Mouse (Mus musculus) liver, embryonic 13.5 days (tissue): ENCODE data around the gene Rgs7. TPM values are rescaled to one million over a fixed set of nuclear protein-coding genes. Genes with fewer than 3 reads are reported as not detected.

Experiments used
- ATAC-seq: fragments of 200-750 bp; cut with Nextera tagmentation; 2 replicates; pipeline ENCODE4 v1.8.0; 2017; ENCODE audit warnings: low read depth, mild to moderate bottlenecking, moderate number of reproducible peaks, moderate library complexity
- DNase-seq: peaks from one replicate; pipeline ENCODE4 v3.0.0; 2022
- H3K27ac ChIP-seq: fragments of 300-500 bp; sonication (generic); 2 replicates; pipeline ENCODE4 v1.5.1; 2015; ENCODE audit warnings: moderate library complexity, mild to moderate bottlenecking, inconsistent platforms
- H3K27me3 ChIP-seq: fragments of 300-500 bp; sonication (generic); 2 replicates; pipeline ENCODE4 v1.6.1; 2015; ENCODE audit warnings: mild to moderate bottlenecking, inconsistent platforms
- H3K36me3 ChIP-seq: fragments of 300-500 bp; sonication (generic); 2 replicates; pipeline ENCODE4 v1.6.1; 2015; ENCODE audit warnings: mild to moderate bottlenecking, inconsistent platforms
- H3K4me1 ChIP-seq: fragments of 300-500 bp; sonication (generic); replicated peaks from 2 replicates; pipeline ENCODE4 v1.6.1; 2015; ENCODE audit warnings: inconsistent platforms
- H3K4me2 ChIP-seq: fragments of 300-500 bp; sonication (generic); 2 replicates; pipeline ENCODE4 v1.6.1; 2015; ENCODE audit warnings: inconsistent platforms, mild to moderate bottlenecking, moderate library complexity
- H3K4me3 ChIP-seq: fragments of 300-500 bp; sonication (generic); replicated peaks from 2 replicates; pipeline ENCODE4 v1.5.1; 2015; ENCODE audit warnings: mild to moderate bottlenecking, inconsistent platforms
- H3K9ac ChIP-seq: fragments of 300-500 bp; sonication (generic); 2 replicates; pipeline ENCODE4 v1.6.1; 2015; ENCODE audit warnings: mild to moderate bottlenecking, inconsistent platforms
- H3K9me3 ChIP-seq: fragments of 300-500 bp; sonication (generic); replicated peaks from 2 replicates; pipeline ENCODE4 v1.6.1; 2016; ENCODE audit warnings: inconsistent platforms
- WGBS: fragments of 180-500 bp; shearing (Covaris S2); methylation state at CpG from one replicate; pipeline ENCODE4 v1.1.7; 2015; ENCODE audit not compliant: insufficient replicate concordance; 5-methylcytosine and 5-hydroxymethylcytosine counted together
- polyA plus RNA-seq: library from polyadenylated mRNA; unstranded; fragments of >200 nt; fragmentation: Nextera tagmentation; extraction: Ambion mirVana; gene quantifications from 2 replicates; pipeline ENCODE4 v1.2.1, GENCODE M21; 2015

Rgs7 gene
- polyA plus RNA-seq, 1 experiment from 2014 or later: 0.05 TPM

DNA sequence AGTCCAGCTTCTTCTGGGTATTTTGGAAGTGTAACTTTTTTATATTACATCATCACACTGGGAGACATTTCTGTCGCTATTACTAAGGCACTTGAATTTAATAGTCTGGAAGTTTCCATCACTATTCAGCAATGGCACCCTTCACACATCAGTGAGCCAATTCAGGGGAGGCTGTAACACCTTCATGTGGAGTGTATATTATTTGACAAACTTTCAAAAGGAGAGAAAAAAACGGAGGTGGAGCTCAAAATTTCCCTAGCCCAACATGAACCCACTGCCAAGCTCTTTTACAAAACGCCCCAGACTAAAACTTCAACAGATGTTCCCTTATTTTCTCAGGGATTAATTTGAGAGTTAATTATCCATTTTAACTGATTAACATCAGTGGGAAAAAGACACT, 191.9 kb downstream of the Rgs7 start:
- no peak for ATAC-seq
- Histone ChIP-seq H3K4me1 (no peaks in the 10 kb centered on the region), H3K9me3 (no peaks in the 10 kb centered on the region), H3K9ac (no peak overlapping the region), H3K36me3 (no peaks in the 10 kb centered on the region), H3K27ac (no peak overlapping the region), H3K4me2 (no peak overlapping the region), H3K27me3 (no peaks in the 10 kb centered on the region), H3K4me3 (no peak overlapping the region)
- no peak for DNase-seq
- 35% methylated on average over 3 of the region's 3 CpGs for WGBS

- H3K4me3 ChIP-seq: no peak overlapping the region
- H3K9me3 ChIP-seq: no peaks in the 10 kb centered on the region
- H3K36me3 ChIP-seq: no peaks in the 10 kb centered on the region
- H3K9ac ChIP-seq: no peak overlapping the region
- H3K4me1 ChIP-seq: no peaks in the 10 kb centered on the region
- no peak overlapping the region for H3K27ac ChIP-seq
- no peaks in the 10 kb centered on the region for H3K27me3 ChIP-seq
- no peak overlapping the region for H3K4me2 ChIP-seq
- WGBS: 67% methylated on average over 2 of the region's 2 CpGs
- ATAC-seq (no peak), DNase-seq (no peak)
Measured at GRCm38 (mm10) chr1:175299603-175300397, 192.5 kb downstream of the Rgs7 start.

DNA sequence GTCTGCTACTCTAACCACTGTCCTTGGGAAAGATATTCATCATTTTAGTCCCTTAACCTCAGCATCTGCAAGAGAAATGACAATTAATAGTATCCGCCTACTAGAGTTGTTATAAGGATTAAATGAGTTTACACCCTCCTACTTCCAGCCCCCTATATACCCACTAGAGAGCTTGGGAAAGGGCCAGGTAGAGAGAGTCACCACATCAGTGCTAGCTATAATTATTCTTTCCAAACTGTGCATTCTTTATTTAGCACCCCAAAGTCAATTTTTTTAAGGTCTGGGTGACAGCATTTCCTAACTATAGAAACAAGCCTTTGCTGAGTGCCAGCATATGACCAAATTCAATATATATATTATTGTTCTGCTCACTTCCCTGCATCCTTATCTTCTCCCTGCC, 195.4 kb downstream of the Rgs7 start:
- Histone ChIP-seq H3K4me2 (no peak overlapping the region), H3K9me3 (0 out of 2 replicates have a peak, but pooled peaks cover 4% of the 10 kb centered on the region), H3K27me3 (no peaks in the 10 kb centered on the region), H3K9ac (no peak overlapping the region), H3K4me1 (no peaks in the 10 kb centered on the region), H3K4me3 (no peak overlapping the region), H3K27ac (no peak overlapping the region), H3K36me3 (no peaks in the 10 kb centered on the region)
- no peak for DNase-seq
- no peak for ATAC-seq
- WGBS: 74% methylated on average over 1 of the region's 1 CpGs

GRCm38 (mm10) chr1:175290072-175290471, 202.2 kb downstream of the Rgs7 start:
- Histone ChIP-seq H3K9ac (no peak overlapping the region), H3K27me3 (no peaks in the 10 kb centered on the region), H3K27ac (no peak overlapping the region), H3K36me3 (no peaks in the 10 kb centered on the region), H3K4me3 (no peak overlapping the region), H3K4me2 (no peak overlapping the region), H3K9me3 (0 out of 2 replicates have a peak, but pooled peaks cover 4% of the 10 kb centered on the region), H3K4me1 (no peaks in the 10 kb centered on the region)
- no peak for DNase-seq
- 65% methylated on average over 1 of the region's 1 CpGs for WGBS
- no peak for ATAC-seq

DNA sequence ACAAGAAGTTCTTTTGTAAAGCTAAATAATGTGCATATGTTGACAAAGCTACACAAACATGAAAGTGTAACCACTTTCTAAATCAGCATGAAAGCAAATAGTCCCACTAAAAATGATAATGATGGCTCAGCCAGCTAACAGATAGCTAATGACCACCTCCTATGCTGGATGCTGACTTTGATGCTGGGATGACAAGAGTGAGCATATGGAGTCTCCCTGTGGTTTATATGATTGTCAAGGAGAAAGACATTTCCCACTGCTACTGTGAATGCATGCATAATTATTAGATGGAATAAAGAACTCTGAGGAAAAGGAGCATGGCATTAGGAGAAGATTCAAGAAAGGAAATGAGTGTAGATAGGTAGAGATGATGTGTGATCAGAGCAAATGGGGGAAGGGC, 230.0 kb downstream of the Rgs7 start:
- no peaks in the 10 kb centered on the region for H3K27me3 ChIP-seq
- ATAC-seq (no peak), DNase-seq (no peak)
- H3K4me2 ChIP-seq: no peak overlapping the region
- no peak overlapping the region for H3K9ac ChIP-seq
- H3K36me3 ChIP-seq: no peaks in the 10 kb centered on the region
- no peak overlapping the region for H3K27ac ChIP-seq
- H3K9me3 ChIP-seq: no peaks in the 10 kb centered on the region
- no peaks in the 10 kb centered on the region for H3K4me1 ChIP-seq
- H3K4me3 ChIP-seq: no peak overlapping the region

GRCm38 (mm10) chr1:175259374-175259773, 232.9 kb downstream of the Rgs7 start:
- Histone ChIP-seq H3K4me1 (no peaks in the 10 kb centered on the region), H3K4me3 (no peak overlapping the region), H3K36me3 (no peaks in the 10 kb centered on the region), H3K27ac (no peak overlapping the region), H3K9me3 (no peaks in the 10 kb centered on the region), H3K4me2 (no peak overlapping the region), H3K27me3 (no peaks in the 10 kb centered on the region), H3K9ac (no peak overlapping the region)
- ATAC-seq (no peak), DNase-seq (no peak)
- WGBS: 25% methylated on average over 1 of the region's 1 CpGs

GRCm38 (mm10) chr1:175255224-175255623, 237.1 kb downstream of the Rgs7 start:
- no peak overlapping the region for H3K4me2 ChIP-seq
- no peaks in the 10 kb centered on the region for H3K27me3 ChIP-seq
- H3K4me1 ChIP-seq: no peaks in the 10 kb centered on the region
- DNase-seq (no peak), ATAC-seq (no peak)
- no peak overlapping the region for H3K9ac ChIP-seq
- WGBS: 59% methylated on average over 3 of the region's 3 CpGs
- no peaks in the 10 kb centered on the region for H3K36me3 ChIP-seq
- H3K27ac ChIP-seq: no peak overlapping the region
- H3K9me3 ChIP-seq: no peaks in the 10 kb centered on the region
- no peak overlapping the region for H3K4me3 ChIP-seq

GRCm38 (mm10) chr1:175254724-175255123, 237.6 kb downstream of the Rgs7 start:
- Histone ChIP-seq H3K27me3 (no peaks in the 10 kb centered on the region), H3K27ac (no peak overlapping the region), H3K36me3 (no peaks in the 10 kb centered on the region), H3K9me3 (no peaks in the 10 kb centered on the region), H3K4me3 (no peak overlapping the region), H3K4me1 (no peaks in the 10 kb centered on the region), H3K4me2 (no peak overlapping the region), H3K9ac (no peak overlapping the region)
- ATAC-seq: no peak
- no peak for DNase-seq
- WGBS: 44% methylated on average over 3 of the region's 3 CpGs

GRCm38 (mm10) chr1:175242135-175242534, 250.2 kb downstream of the Rgs7 start:
- DNase-seq (no peak), ATAC-seq (no peak)
- no peaks in the 10 kb centered on the region for H3K27me3 ChIP-seq
- no peak overlapping the region for H3K27ac ChIP-seq
- H3K4me2 ChIP-seq: no peak overlapping the region
- H3K4me3 ChIP-seq: no peak overlapping the region
- no peaks in the 10 kb centered on the region for H3K9me3 ChIP-seq
- WGBS: 70% methylated on average over 5 of the region's 5 CpGs
- no peak overlapping the region for H3K9ac ChIP-seq
- no peaks in the 10 kb centered on the region for H3K36me3 ChIP-seq
- no peaks in the 10 kb centered on the region for H3K4me1 ChIP-seq

- Histone ChIP-seq H3K9ac (no peak overlapping the region), H3K4me3 (no peak overlapping the region), H3K4me2 (no peak overlapping the region), H3K36me3 (no peaks in the 10 kb centered on the region), H3K27ac (no peak overlapping the region), H3K9me3 (no peaks in the 10 kb centered on the region), H3K27me3 (no peaks in the 10 kb centered on the region), H3K4me1 (no peaks in the 10 kb centered on the region)
- DNase-seq (no peak), ATAC-seq (no peak)
- WGBS: 45% methylated on average over 2 of the region's 2 CpGs
Measured at GRCm38 (mm10) chr1:175240137-175240536, 252.2 kb downstream of the Rgs7 start.

DNA sequence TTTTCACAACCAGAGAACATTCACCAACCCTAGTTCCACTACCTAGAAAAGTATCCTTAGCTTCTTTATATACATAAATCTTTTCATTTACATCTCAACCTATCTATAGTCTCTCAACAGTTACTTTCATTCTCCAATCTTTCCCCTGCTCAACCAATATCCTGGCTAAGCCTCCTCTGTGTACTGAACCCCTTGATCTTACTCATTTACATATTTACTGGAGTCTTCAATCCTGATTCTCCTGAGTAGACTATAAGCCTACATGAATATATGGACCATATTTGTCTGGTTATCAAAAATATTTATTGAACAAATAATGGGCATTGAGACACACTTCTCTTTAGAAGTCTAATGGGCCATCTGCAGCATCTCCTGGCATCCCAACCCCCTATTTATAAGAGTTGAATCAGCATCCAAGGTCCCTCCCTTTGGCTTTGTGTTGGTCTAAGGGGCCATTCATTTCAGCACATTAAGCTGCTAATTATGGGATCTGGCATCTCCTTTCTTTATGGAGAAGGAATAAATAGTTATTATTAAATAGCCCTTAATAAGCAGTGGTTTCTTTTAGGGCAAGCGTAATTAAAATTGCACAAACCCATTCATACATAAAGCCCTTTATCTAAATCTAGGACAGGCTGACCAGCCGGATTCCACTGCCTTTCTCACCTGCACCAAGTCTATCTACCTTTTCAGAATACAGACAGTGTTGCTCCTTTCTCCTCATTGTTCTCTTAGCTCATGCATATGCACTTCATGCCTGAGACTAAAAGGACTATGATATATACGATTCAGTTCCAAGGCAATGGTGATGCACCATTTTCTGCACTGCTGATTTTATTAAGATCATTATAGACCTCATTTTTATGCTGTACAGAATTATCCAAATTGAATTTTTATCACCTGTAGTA, 270.5 kb downstream of the Rgs7 start:
- WGBS: 69% methylated on average over 3 of the region's 3 CpGs
- no peak overlapping the region for H3K4me3 ChIP-seq
- H3K9ac ChIP-seq: no peak overlapping the region
- H3K4me1 ChIP-seq: no peaks in the 10 kb centered on the region
- DNase-seq (no peak), ATAC-seq (no peak)
- no peaks in the 10 kb centered on the region for H3K36me3 ChIP-seq
- no peak overlapping the region for H3K4me2 ChIP-seq
- H3K27ac ChIP-seq: no peak overlapping the region
- no peaks in the 10 kb centered on the region for H3K27me3 ChIP-seq
- no peaks in the 10 kb centered on the region for H3K9me3 ChIP-seq
